Mouse (Mus musculus): ENCODE measurements at regions not wholly inside any gene's neighbourhood (a gene's known extent, or its start where the extent isn't known, plus 50 kb on each side); places are given as distances from the start of the nearest gene placed in this dataset.

DNA sequence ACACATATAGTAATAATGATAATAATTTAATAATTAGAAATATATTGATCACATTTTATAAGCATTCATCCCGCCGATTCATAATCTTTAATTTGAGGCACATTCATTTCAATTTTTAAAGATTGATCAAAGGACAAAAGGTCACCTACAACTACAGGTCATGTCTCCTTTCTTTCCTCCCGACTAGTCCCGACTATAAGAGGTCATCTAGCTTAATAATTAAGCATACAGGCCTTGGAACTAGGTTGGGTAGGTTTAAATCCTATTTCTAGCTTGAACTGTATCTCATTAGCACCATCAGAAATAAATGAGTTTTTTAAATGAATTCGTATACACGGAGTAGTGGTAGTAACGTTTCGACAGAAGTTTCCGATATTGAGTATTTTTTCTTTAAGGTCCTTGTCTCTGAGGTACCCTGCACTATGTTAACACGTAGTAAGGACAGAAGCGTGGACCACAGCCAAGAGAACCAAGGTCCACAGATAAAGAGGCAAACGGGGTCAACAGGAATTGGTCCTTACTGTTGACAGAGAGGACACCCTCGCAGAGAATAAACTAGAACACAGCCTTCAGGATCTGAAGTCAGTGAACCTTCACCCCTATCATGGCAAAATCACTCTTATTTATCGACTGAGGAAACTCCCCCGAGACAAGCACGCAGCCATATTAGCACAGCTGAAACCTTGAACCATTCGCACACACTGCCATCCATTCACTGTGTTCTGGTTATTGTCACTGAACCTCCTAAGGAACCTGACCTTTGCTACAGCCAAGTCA, 185.8 kb upstream of the Jmjd1c start:
- DNase-seq (ENCODE audit: low read depth, low spot score), result no peak

DNA sequence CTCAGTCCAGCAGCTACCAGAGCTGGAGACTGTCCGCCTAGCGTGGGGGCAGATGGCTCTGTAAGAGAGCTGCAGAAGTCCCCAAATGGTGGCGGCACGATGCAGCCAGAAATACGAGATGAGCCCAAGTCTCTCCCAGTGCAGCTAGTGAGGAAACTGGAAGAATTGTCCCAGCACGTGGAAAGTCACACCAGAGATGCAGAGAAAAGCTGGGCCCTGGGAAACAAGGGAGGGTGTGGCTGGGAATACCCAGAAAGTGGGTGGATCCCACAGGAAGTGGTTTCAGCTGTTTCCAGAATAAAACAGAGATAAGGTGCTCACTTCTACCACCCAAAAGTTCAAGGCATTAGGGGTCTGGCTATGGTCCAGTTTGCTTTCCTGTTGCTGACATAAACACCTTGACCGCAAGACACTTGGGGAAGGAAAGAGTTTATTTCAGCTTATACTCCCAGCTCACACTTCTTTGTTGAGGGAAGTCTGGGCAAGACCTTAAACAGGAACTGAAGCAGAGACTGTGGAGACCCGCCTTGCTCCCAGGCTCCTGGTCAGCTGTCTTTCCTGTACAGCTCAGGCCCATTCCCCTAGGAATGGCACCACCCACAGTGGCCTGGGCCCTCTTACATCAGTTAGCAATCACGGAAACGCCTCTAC, 184.5 kb upstream of the Jmjd1c start:
- no peak for DNase-seq (ENCODE audit: low read depth, low spot score)

DNA sequence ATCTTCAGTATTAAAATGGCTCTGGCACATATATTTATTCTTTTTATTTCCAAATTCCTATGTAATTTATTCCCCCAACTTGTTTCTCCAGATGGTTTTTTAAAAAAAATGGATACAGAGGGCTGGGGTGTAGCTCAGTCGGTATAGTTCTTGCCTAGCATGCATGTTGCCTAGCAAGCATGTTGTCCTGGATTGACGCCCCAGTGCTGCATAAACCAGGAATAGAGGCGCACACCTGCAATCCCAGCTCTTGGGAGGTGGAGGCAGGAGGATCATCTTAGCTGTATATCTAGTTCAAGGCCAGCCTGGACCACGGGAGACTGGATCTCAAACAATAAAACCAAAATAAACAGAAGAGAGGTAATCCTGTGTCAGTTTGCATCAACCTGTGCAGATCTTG, 183.5 kb upstream of the Jmjd1c start:
- no peak for DNase-seq (ENCODE audit: low read depth, low spot score)

DNA sequence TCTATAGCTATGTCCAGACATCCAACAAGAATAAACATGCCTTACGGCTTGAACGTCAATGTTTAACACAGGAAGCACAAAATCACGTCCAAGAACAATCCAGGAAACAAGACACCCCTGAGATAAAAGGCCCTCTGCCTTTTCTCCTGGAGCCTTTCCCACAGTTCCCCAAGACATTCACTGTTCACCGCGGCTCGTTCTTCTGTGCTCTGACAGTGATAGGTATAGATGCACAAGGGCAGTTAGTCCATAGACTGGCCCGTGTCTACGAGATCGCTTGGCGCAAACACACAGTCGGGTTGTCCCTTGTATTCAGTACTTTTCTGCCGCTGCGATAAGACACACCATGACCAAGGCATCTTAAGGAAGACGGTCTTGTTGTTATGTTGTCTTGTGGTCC, 182.7 kb upstream of the Jmjd1c start:
- no peak for DNase-seq (ENCODE audit: low read depth, low spot score)

DNA sequence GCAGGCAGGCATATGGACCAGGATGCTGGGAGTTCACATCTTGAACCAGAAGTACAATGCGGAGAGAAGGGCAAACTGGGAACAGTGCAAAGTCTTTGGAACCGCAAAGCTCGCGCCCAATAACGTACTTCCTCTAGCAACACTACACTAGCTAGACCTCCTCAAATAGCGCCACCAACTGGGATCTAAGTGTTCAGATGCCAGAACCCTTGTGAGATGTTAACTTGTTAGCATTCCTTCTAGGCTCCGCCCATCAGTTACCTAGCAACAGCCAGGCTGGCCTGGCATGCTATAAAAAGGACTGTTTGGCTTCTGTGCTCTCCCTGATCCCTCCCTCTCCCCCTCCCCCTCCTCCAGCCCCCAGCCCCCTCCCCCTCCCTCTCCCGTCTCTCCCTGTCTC, 182.3 kb upstream of the Jmjd1c start:
- no peak for DNase-seq (ENCODE audit: low read depth, low spot score)

DNA sequence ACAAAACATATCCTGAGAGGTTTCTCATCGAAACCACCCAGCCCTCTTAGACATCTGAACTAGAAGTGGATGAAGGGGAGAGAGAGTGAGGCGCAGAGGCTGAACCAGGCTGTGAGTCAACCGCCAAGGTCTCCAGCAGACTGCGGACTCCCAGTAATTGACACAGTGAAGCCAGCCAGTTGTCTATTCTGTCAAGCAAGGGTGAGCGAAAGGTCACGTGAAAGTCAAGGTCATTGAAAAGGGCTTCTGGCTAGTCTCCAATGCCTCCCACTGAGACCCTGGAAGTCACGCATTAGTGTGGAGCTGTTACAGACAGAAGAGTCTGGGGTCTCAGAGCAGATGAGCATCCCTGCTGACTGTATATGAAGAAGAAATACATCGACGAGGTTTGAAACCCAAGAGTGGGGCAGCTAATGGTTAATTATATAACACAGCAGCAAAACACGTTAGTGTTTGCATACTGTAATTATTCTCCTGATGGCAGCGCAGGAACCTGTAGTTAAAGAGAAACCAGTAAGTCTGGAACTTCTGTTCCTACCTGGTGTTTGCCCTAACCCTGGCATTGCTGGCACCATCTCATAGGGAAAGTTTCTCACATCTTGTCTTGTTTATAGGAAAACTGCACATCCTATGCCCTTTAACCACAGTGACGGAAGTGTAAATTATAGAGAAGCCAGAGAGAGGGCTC, 181.5 kb upstream of the Jmjd1c start:
- DNase-seq (ENCODE audit: low read depth, low spot score), result no peak

DNA sequence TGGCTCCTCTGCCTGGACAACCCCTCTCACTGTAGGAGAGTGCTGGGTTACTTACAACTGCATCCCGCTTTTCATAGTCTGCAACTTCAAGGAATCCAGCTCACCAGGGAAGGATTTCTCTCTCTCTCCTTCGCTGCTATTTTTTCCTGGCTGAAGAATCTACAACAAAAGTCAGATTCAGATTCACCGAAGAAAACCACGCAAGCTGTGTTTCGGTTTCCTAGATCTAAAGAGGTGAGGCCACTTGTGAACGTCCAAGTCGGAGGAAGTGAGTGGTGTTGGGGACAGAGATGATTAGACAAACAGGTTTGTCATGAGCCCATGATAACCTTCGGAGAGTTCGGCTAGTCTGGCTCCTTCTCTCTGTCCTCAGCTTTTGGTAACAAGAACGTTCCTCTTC, 180.1 kb upstream of the Jmjd1c start:
- DNase-seq (ENCODE audit: low read depth, low spot score), result no peak

DNA sequence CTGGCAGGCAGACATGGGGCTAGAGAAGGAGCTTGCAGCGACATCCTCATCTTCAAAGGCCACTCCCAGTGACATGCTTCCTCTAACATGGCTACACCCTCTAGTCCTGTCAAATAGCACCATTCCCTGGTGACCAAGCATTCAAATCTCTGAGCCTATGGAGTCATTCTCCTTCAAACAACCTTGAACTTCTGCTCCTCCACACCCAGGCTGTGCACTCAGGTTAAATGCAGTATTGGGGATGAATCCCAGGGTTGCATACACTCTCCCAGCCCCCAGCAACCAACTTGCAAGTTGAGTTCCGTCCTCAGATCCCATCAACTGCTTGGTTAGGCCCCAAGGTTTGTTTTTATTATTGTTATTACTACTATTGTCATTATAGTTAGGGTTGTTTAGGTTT, 178.2 kb upstream of the Jmjd1c start:
- no peak for DNase-seq (ENCODE audit: low read depth, low spot score)

DNA sequence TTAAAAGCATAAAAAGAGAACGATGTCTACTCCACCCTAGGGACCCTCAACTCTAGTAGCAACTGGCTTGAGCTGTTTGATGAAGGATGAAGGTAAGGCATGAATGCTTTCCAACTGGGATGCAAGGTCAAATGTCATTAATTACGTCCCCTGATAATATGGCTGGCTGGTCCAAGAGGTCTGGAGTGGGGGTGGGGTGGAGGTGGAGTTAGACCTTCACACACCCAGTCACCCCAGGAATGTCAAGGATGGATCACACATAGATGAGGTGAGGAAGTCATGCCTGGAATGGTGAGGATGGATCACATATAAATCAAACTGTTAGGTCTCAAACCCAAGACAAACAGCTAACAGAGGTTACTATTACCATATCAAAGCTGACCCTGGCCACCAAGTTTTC, 177.2 kb upstream of the Jmjd1c start:
- DNase-seq (ENCODE audit: low read depth, low spot score), result no peak

DNA sequence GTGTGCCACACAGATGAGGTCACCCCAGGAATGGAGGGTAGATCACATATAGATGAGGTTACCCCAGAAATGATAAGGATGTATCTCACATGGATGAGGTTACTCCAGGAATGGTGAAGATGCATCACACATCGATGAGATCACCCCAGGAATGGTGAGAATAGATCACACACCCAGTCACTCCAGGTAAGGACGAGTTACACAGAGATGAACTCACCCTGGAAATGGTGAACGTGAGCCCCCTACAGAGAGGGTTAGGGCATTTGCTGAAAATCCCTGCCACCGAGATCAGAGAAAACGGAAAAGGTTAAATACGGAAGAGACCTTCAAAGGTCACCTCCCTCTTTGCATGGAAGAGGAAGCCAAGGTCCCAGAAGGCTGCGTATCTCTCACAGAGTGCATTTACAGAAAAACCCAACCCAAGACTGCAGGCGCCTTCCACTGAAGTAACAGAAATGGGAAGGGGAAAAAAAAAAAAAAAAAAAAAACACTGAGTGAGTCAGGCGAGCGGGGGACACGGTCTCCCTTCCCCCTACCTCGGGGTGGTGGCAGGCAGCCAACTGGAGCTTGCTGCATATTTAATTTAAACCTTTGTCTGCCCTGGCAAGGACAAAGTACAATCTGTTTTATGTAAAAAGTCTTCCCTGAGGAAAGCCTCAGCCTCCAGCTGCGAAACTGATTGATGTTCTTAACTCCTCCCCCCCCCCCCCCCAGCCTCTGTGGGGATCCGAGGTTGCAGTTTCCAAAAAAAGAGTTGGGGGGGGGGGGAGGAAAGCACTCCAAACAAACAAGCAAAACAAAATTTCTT, 175.8 kb upstream of the Jmjd1c start:
- no peak for DNase-seq (ENCODE audit: low read depth, low spot score)

DNA sequence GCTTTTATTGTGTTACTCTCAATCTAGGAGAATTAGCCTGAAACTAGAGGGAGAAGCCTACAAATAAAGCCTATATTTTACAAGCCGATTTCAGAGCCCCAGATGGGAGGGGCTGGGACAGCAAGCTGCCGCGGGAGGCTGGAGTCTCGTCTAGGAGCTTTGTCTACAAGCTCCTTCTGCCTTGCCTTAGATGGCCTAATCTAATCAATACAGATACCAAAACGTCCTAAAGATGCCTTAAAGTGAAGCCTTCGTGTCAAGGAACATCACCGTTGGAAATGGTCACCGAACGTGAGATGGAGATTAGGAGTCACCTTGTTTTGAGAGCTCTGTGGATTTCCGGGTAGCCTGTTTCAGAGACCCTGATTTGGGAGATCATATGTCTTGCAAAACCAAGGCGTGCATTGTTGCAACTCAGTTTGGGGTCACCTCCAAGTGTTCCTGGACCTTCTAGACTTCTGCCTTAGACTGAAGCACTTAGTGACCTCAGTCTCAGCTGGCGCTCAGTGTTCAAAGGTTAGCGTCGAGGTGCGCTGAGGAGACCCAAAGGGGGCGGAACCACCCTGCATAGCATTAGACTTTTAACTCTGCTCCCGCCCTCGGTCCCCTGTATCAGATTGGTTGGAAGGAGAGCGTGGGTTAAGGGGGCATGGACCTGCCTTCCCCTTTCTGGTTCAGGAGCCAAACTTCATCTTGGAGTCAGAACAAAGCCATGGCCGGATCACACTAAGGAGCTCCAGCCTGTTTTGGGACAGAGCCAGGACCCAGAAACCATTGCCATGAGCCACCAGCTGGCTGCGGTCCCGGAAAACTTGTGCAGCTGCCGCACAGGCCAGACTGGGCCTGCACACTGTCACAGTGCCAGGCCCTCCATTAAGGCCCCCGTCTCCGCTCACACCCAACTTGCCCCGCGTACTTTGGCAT, 174.9 kb upstream of the Jmjd1c start:
- DNase-seq (ENCODE audit: low read depth, low spot score), result no peak

DNA sequence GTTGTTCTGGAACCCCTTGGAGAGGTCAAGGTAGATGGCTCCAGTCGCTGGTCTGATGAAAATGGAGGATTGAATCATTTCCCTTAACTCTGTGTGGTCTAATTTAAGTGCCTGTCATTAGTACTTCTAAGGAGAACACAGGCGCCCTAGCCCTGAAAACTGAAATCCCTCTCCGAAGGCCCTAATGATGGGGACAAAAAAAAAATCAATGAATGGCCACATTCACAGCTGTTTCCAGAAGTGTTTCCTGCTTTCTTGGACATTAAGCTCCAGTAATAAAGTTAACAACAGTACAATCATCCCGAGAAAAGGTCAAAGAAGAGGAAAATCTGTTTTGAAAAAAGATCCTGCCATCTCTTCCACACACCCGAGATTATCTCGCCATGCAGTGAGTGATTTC, 174.1 kb upstream of the Jmjd1c start:
- no peak for DNase-seq (ENCODE audit: low read depth, low spot score)

DNA sequence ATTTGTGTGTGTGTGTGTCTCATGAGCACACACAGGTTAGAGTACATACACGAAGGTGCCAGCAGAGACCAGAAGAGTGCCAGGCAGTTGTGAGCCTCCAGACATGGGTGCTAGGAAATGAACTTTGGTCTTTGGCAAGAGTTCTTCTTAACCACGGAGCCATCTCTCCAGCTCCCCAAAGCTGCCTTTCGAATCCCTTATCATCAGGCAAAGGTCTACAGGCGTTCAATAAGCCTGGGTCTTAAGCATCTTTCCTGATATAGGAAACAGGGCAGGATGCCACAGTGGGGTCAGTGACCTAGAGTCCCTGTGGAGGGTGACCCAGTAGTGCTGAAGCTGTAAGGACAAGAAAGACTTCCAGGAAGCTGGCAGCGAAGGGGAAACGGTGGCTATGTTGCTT, 173.6 kb upstream of the Jmjd1c start:
- no peak for DNase-seq (ENCODE audit: low read depth, low spot score)

DNA sequence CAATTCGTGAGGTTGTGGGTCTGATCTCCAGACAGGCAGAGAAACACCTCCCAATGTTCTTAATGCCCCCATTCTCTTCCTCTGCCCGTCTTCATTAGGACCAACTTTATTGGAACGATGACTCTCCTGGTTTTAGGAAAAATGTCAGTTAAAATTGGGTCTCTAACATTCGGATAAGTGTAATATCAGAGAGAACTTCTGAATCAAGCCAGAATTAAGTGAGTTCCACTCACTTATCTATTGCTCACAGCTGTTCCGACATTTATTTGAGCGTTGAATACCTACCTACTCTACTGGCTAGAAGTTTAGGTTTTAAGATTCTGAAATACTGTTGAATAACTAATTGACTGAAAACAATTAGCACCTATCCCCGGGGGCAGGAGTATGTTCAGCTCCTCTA, 172.0 kb upstream of the Jmjd1c start:
- DNase-seq (ENCODE audit: low read depth, low spot score), result no peak

DNA sequence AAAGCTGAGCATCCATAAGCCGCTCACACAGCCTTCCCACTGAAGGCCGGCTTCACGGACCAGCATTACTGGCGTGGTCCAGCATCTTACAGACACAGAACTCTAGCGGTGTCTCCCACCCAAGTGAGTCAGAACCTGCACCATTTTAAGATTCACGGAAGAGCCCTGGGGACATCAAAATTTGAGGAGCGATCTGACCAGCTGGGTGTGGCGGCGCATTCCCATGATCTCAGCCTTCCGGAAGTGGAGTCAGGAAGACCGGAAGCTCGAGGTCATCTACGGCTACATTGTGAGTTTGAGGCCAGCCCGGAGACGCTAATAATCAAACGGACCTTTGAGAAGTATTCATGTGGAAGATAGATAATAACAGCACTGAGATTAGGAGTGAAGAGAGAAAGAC, 171.5 kb upstream of the Jmjd1c start:
- no peak for DNase-seq (ENCODE audit: low read depth, low spot score)

DNA sequence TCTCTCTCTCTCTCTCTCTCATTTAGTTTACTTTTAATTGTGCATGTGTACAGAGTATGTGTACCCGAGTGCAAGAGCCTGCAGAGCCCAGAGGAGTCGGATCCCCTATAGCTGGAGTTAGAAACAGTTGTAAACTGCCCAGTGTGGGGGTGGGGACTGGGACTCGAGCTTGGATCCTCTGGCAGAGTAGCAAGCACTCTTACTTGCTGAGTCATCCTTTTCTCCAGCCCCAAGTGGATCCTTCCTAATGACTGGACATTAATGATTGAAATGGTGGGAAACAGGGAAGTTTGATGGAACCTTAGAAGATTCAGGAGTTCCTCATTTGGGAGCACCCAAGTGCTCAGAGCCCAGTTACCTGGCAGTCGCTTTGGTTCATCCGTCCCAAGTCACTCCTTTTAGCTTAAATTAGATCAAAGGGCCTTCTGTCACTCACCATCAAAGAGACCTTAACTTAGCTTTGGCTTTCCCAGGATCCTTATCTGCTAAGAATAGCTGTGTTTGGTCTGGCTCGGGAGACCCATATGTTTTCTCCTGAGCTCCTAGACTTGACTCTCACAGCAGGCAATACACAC, 170.3 kb upstream of the Jmjd1c start:
- DNase-seq (ENCODE audit: low read depth, low spot score), result no peak

DNA sequence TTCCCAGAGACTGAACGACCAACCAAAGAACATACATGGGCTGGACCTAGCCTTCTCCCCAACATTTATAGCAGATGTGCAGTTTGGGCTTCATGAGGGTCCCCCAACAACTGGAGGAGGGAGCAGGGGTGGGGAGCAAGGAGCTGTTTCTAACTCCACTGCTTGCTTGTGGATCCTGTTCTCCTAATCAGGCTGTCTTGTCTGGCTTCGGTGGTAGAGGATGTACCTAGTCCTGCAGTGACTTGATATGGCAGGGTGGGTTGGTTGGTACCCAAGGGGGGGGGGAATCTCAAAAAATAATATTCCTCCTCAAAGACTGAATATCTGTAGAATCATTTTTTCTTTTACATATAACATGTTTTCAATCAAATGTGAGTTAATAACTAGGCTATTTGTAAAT, 168.3 kb upstream of the Jmjd1c start:
- DNase-seq (ENCODE audit: low read depth, low spot score), result no peak

DNA sequence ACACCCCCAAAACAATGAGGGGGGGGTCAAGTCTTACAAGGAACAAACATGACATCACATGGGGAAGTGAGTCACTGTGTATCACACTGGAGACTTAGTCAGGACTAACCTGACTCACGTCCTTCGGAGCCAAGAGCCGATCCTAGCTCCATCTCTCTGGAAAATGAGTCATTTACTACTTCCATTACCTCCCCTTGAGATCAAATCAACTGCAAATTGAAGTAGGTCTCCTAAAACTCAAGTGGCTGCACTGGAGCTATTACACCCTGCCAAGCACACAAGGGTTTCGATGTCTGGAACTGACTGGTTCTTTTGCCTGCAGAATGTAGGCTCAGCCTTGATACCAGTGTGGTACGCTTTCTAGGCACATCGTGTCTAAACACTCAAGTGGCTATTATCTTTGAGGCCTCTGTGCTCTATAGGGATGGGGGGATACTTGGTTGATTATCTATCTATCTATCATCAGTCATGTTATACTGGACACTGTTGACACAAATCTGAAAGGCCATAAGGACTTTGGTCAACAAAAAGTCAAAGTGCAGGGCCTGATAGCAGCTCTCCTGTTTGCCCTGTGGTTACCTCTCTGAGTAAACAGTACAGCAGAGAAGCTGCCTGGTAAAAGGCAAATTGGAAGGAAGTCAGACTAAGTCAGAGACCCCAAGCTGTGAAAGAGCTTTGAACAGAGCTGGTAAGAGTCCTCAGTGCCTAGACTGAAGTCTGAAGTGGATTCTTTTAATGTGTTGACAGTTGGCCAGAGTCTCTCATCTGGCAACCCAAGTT, 167.5 kb upstream of the Jmjd1c start:
- DNase-seq (ENCODE audit: low read depth, low spot score), result no peak

DNA sequence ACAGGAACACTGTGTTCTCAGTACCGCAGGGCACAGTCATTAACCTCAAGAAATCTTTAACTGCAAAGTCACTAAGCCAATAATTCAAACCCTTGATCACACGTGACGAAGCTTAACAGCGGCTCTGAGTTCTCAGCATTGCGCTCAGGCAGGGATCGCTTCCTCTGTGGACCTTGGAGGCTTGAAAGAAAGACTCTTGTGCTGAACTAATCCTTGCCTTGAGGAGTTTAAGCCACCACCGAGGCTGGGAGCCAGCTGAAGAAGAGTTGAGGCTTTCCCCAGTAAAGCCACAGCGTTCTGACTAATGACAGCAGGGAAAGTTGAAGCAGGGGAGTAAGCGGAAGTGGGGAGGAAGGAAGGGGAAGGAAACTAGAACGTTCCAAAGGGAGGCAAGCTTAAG, 165.4 kb upstream of the Jmjd1c start:
- DNase-seq (ENCODE audit: low read depth, low spot score), result no peak

DNA sequence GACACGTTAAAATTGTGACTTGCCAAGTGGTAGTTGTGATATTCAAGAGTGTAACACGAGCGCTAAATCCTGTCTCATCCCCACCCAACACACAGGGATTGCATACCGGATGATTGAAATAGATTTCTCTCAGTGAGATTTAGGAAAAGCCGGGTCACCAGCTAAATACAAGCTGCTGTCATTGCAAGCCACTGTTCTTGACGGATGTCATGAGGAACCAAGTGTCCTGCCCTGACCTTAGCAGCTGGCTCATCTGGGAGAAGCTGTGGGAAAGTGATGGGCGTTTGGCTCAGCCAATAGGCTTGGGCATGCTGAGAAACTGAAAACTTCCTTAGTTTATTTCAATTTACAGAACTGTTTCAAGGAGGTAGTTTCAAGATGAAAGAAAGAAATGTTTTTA, 164.4 kb upstream of the Jmjd1c start:
- no peak for DNase-seq (ENCODE audit: low read depth, low spot score)

Measured in c-Kit-negative CD71-positive TER-119-positive erythroid progenitor cells, embryonic 14.5 days (primary cell).